Mouse (Mus musculus): Measurements from ENCODE around the gene Gm20696. TPM values are rescaled to one million over a fixed set of nuclear protein-coding genes. Genes with fewer than 3 reads are reported as not detected.

The Gm20696 gene
- polyA plus RNA-seq, 1 experiment from 2014 or later = 2.5 TPM

- ATAC-seq (replicated peaks; ENCODE audit: insufficient number of reproducible peaks, low FRiP score, low TSS enrichment, low read depth) (no peak), DNase-seq (ENCODE audit: low spot score) (no peak)
- Histone ChIP-seq H3K27me3 (ENCODE audit: control insufficient read depth, insufficient read depth, low read length) (no peaks in the 10 kb centered on the region), H3K36me3 (replicated peaks; ENCODE audit: control insufficient read depth, insufficient read depth, low read depth, low read length) (no peaks in the 10 kb centered on the region), H3K27ac (replicated peaks; ENCODE audit: low read depth, low read length) (no peak overlapping the region), H3K4me2 (ENCODE audit: low read depth, low read length) (no peak overlapping the region), H3K9ac (replicated peaks; ENCODE audit: low read length) (no peak overlapping the region), H3K9me3 (replicated peaks; ENCODE audit: control insufficient read depth, low read length) (no peaks in the 10 kb centered on the region), H3K4me1 (ENCODE audit: control insufficient read depth, insufficient read depth, low read length) (peaks cover 2% of the 10 kb centered on the region; the same call in 1 of the 2 replicates), H3K4me3 (ENCODE audit: low read depth, low read length) (no peak overlapping the region)
- 70% methylated on average over 5 of the region's 5 CpGs for WGBS
Measured at GRCm38 (mm10) chr6:99336191-99336590, 330.4 kb downstream of the Gm20696 start.

DNA sequence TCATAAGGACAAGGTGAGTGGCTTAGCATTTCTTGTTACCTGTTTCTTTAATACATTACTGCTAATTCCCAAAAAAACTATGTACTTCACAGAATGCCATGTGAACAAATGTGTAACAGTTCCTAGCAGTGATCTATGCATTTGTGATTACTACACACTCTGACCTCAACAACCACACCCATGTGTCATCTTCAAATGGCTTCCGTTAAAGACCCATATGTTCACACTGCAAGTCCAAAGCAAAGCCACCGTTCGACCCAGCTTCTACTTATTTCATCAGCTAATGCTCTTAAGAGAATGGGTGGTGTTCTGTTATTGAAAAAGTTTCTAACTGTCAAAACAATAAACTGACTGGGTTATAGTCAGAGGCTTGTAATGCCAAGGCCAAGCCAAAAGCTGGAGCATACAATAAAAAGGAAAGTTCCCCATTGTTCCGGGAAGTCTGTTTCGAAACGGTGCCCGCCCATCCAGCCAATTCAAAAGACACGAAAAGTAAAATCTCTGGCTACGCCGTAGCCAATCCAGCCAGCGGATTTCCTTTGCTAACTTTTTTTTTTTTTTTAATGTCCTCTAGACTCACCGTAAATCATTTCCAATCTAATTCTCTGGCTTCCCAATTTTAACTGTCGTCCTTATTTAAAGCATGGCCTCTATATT is 331.3 kb downstream of the Gm20696 start:
- H3K4me3 ChIP-seq (ENCODE audit: low read depth, low read length) = no peak overlapping the region
- no peaks in the 10 kb centered on the region for H3K27me3 ChIP-seq (ENCODE audit: control insufficient read depth, insufficient read depth, low read length)
- peaks cover 2% of the 10 kb centered on the region; the same call in 1 of the 2 replicates for H3K4me1 ChIP-seq (ENCODE audit: control insufficient read depth, insufficient read depth, low read length)
- no peaks in the 10 kb centered on the region for H3K36me3 ChIP-seq (replicated peaks; ENCODE audit: control insufficient read depth, insufficient read depth, low read depth, low read length)
- no peaks in the 10 kb centered on the region for H3K9me3 ChIP-seq (replicated peaks; ENCODE audit: control insufficient read depth, low read length)
- ATAC-seq (replicated peaks; ENCODE audit: insufficient number of reproducible peaks, low FRiP score, low TSS enrichment, low read depth) (no peak), DNase-seq (ENCODE audit: low spot score) (no peak)
- H3K27ac ChIP-seq (replicated peaks; ENCODE audit: low read depth, low read length) = no peak overlapping the region
- WGBS = 85% methylated on average over 13 of the region's 13 CpGs
- no peak overlapping the region for H3K9ac ChIP-seq (replicated peaks; ENCODE audit: low read length)
- no peak overlapping the region for H3K4me2 ChIP-seq (ENCODE audit: low read depth, low read length)

GRCm38 (mm10) chr6:99334255-99334654 is 332.3 kb downstream of the Gm20696 start:
- H3K4me3 ChIP-seq (ENCODE audit: low read depth, low read length) = no peak overlapping the region
- H3K36me3 ChIP-seq (replicated peaks; ENCODE audit: control insufficient read depth, insufficient read depth, low read depth, low read length) = no peaks in the 10 kb centered on the region
- peaks cover 1% of the 10 kb centered on the region; the same call in 1 of the 2 replicates for H3K4me1 ChIP-seq (ENCODE audit: control insufficient read depth, insufficient read depth, low read length)
- ATAC-seq (replicated peaks; ENCODE audit: insufficient number of reproducible peaks, low FRiP score, low TSS enrichment, low read depth) (no peak), DNase-seq (ENCODE audit: low spot score) (no peak)
- no peak overlapping the region for H3K27ac ChIP-seq (replicated peaks; ENCODE audit: low read depth, low read length)
- WGBS = 93% methylated on average over 3 of the region's 3 CpGs
- H3K9ac ChIP-seq (replicated peaks; ENCODE audit: low read length) = no peak overlapping the region
- no peaks in the 10 kb centered on the region for H3K9me3 ChIP-seq (replicated peaks; ENCODE audit: control insufficient read depth, low read length)
- no peak overlapping the region for H3K4me2 ChIP-seq (ENCODE audit: low read depth, low read length)
- no peaks in the 10 kb centered on the region for H3K27me3 ChIP-seq (ENCODE audit: control insufficient read depth, insufficient read depth, low read length)

GRCm38 (mm10) chr6:99333127-99333526 is 333.5 kb downstream of the Gm20696 start:
- H3K27me3 ChIP-seq (ENCODE audit: control insufficient read depth, insufficient read depth, low read length) = no peaks in the 10 kb centered on the region
- 94% methylated on average over 5 of the region's 5 CpGs for WGBS
- no peak overlapping the region for H3K27ac ChIP-seq (replicated peaks; ENCODE audit: low read depth, low read length)
- no peak overlapping the region for H3K4me2 ChIP-seq (ENCODE audit: low read depth, low read length)
- ATAC-seq (replicated peaks; ENCODE audit: insufficient number of reproducible peaks, low FRiP score, low TSS enrichment, low read depth) = no peak
- H3K9me3 ChIP-seq (replicated peaks; ENCODE audit: control insufficient read depth, low read length) = no peaks in the 10 kb centered on the region
- H3K9ac ChIP-seq (replicated peaks; ENCODE audit: low read length) = no peak overlapping the region
- no peaks in the 10 kb centered on the region for H3K36me3 ChIP-seq (replicated peaks; ENCODE audit: control insufficient read depth, insufficient read depth, low read depth, low read length)
- no peak overlapping the region for H3K4me3 ChIP-seq (ENCODE audit: low read depth, low read length)
- no peak for DNase-seq (ENCODE audit: low spot score)
- no peaks in the 10 kb centered on the region for H3K4me1 ChIP-seq (ENCODE audit: control insufficient read depth, insufficient read depth, low read length)

DNA sequence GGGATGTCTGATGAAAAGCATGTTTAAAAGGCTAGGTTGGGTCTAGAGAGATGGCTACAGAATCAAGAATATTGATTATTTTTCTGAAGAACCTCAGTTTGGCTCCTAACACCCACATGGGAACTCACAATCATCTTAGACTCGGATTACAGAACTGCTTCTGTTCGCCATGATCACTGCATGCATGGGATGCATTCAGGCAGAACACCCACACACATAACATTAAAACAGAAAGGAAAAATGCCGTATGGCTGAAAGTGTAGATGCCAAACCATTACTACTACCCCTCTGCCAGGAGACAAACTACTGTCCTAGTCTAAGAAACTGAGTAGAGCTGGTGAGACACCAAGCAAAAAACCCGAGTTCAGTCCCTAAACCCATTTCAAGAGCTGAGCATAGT is 336.4 kb downstream of the Gm20696 start:
- Histone ChIP-seq H3K9me3 (replicated peaks; ENCODE audit: control insufficient read depth, low read length) (no peaks in the 10 kb centered on the region), H3K4me1 (ENCODE audit: control insufficient read depth, insufficient read depth, low read length) (no peaks in the 10 kb centered on the region), H3K4me2 (ENCODE audit: low read depth, low read length) (no peak overlapping the region), H3K4me3 (ENCODE audit: low read depth, low read length) (no peak overlapping the region), H3K27ac (replicated peaks; ENCODE audit: low read depth, low read length) (no peak overlapping the region), H3K9ac (replicated peaks; ENCODE audit: low read length) (no peak overlapping the region), H3K27me3 (ENCODE audit: control insufficient read depth, insufficient read depth, low read length) (no peaks in the 10 kb centered on the region), H3K36me3 (replicated peaks; ENCODE audit: control insufficient read depth, insufficient read depth, low read depth, low read length) (no peaks in the 10 kb centered on the region)
- no peak for DNase-seq (ENCODE audit: low spot score)
- 82% methylated on average over 4 of the region's 4 CpGs for WGBS
- ATAC-seq (replicated peaks; ENCODE audit: insufficient number of reproducible peaks, low FRiP score, low TSS enrichment, low read depth) = no peak

GRCm38 (mm10) chr6:99328634-99329033 is 338.0 kb downstream of the Gm20696 start:
- Histone ChIP-seq H3K4me3 (ENCODE audit: low read depth, low read length) (no peak overlapping the region), H3K4me1 (ENCODE audit: control insufficient read depth, insufficient read depth, low read length) (no peaks in the 10 kb centered on the region), H3K4me2 (ENCODE audit: low read depth, low read length) (no peak overlapping the region), H3K9ac (replicated peaks; ENCODE audit: low read length) (no peak overlapping the region), H3K27me3 (ENCODE audit: control insufficient read depth, insufficient read depth, low read length) (no peaks in the 10 kb centered on the region), H3K9me3 (replicated peaks; ENCODE audit: control insufficient read depth, low read length) (no peaks in the 10 kb centered on the region), H3K27ac (replicated peaks; ENCODE audit: low read depth, low read length) (no peak overlapping the region), H3K36me3 (replicated peaks; ENCODE audit: control insufficient read depth, insufficient read depth, low read depth, low read length) (no peaks in the 10 kb centered on the region)
- ATAC-seq (replicated peaks; ENCODE audit: insufficient number of reproducible peaks, low FRiP score, low TSS enrichment, low read depth) (no peak), DNase-seq (ENCODE audit: low spot score) (peak; percentile 59)
- 18% methylated on average over 2 of the region's 2 CpGs for WGBS

DNA sequence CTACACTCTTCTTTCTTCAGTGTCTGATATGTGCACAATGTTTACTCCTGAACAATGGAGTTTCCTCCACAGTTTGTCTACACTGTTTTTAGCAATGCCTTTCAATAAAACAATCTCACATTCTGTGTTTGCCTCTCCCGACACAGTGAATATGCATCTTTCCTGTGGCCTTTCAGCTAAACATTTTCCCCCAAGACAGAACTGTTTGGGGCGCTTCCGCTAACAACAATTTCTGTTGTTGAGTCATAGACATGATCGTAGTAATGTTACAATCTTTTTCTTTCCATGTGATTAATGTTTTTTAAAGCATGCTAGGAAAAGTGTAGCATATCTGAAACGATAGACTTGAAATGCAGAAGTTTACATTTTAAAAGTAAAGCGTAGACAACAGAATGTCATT is 338.5 kb downstream of the Gm20696 start:
- DNase-seq (ENCODE audit: low spot score) = no peak
- H3K27me3 ChIP-seq (ENCODE audit: control insufficient read depth, insufficient read depth, low read length) = no peaks in the 10 kb centered on the region
- no peak overlapping the region for H3K27ac ChIP-seq (replicated peaks; ENCODE audit: low read depth, low read length)
- H3K9ac ChIP-seq (replicated peaks; ENCODE audit: low read length) = no peak overlapping the region
- H3K9me3 ChIP-seq (replicated peaks; ENCODE audit: control insufficient read depth, low read length) = no peaks in the 10 kb centered on the region
- no peak overlapping the region for H3K4me2 ChIP-seq (ENCODE audit: low read depth, low read length)
- H3K4me1 ChIP-seq (ENCODE audit: control insufficient read depth, insufficient read depth, low read length) = no peaks in the 10 kb centered on the region
- 80% methylated on average over 6 of the region's 6 CpGs for WGBS
- no peaks in the 10 kb centered on the region for H3K36me3 ChIP-seq (replicated peaks; ENCODE audit: control insufficient read depth, insufficient read depth, low read depth, low read length)
- no peak overlapping the region for H3K4me3 ChIP-seq (ENCODE audit: low read depth, low read length)
- no peak for ATAC-seq (replicated peaks; ENCODE audit: insufficient number of reproducible peaks, low FRiP score, low TSS enrichment, low read depth)

- Histone ChIP-seq H3K9ac (replicated peaks; ENCODE audit: low read length) (no peak overlapping the region), H3K27me3 (ENCODE audit: control insufficient read depth, insufficient read depth, low read length) (no peaks in the 10 kb centered on the region), H3K27ac (replicated peaks; ENCODE audit: low read depth, low read length) (no peak overlapping the region), H3K36me3 (replicated peaks; ENCODE audit: control insufficient read depth, insufficient read depth, low read depth, low read length) (no peaks in the 10 kb centered on the region), H3K9me3 (replicated peaks; ENCODE audit: control insufficient read depth, low read length) (no peaks in the 10 kb centered on the region), H3K4me1 (ENCODE audit: control insufficient read depth, insufficient read depth, low read length) (no peaks in the 10 kb centered on the region), H3K4me2 (ENCODE audit: low read depth, low read length) (no peak overlapping the region), H3K4me3 (ENCODE audit: low read depth, low read length) (no peak overlapping the region)
- DNase-seq (ENCODE audit: low spot score) (no peak), ATAC-seq (replicated peaks; ENCODE audit: insufficient number of reproducible peaks, low FRiP score, low TSS enrichment, low read depth) (no peak)
- WGBS = 77% methylated on average over 11 of the region's 11 CpGs
Measured at GRCm38 (mm10) chr6:99327721-99328120, 338.9 kb downstream of the Gm20696 start.

Data from embryonic facial prominence, embryonic 11.5 days (tissue).